Mouse (Mus musculus): ENCODE results near the gene Trim30b.
"Not testable (repeated sequence)": the region's sequence is repeated elsewhere in the genome, so short reads cannot be mapped to it uniquely, and the experiment has no call there.

GRCm38 (mm10) chr7:104329171-104329570, 40.5 kb downstream of the Trim30b start, which contains the start of gene Trim34b:
- not testable (repeated sequence) for TF ChIP-seq TAL1, GATA1 (IDR thresholded peaks at IDR 0.05; ENCODE audit: low read length)
